Mouse (Mus musculus) urinary bladder, adult 2 months (tissue): Measurements from ENCODE around the gene Fam180a. TPM values are rescaled to one million over a fixed set of nuclear protein-coding genes. Genes with fewer than 3 reads are reported as not detected.

ENCODE experiments used
- DNase-seq: peaks from one replicate; pipeline ENCODE4 v3.0.0; 2022; ENCODE audit warnings: low spot score
- polyA plus RNA-seq: library from polyadenylated mRNA; depleted of rRNA; stranded (reverse); fragments of >200 nt; gene quantifications from 2 replicates; pipeline ENCODE4 v1.2.3, GENCODE M21; 2012

Fam180a gene
- polyA plus RNA-seq, 1 experiment, result 1.4 TPM

DNA sequence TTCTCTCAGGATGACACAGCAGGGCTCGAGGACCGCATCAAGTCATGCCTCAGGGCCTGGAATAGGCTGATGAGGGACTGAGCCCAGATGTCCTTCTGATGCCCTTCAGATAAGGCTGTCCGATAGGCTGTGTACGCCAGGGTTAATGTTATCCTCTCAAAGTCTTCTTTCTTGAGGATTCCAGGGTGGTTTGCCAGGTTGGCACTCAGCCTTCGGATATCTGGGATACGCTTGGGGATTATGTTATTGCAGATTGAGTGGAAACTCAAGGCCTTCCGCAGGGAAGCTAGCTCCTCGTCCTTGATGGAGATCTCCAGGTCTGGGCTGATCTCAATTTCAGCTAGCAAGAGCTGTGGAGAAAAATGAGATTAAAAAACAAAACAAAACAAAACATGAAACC, 12.4 kb downstream of the Fam180a start:
- no peak for DNase-seq

DNA sequence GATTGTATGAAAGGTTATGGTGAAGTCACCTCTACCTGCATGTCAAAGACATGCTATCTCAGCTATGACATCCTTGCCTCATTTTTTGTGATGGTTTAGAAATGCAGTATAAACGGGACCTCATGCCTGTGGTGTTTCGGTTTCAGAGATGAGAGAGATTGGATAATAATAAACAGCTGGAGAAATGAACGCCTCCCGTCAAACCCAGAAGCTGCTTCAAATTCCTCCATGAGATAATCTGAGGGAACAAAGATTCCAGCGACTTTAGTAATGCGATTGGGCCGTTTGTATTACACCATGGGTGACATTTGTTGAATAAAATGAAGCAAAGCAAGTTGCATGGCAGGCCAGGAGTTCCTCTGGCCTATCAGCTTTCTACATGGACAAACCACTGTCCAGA, 16.5 kb downstream of the Fam180a start:
- no peak for DNase-seq

DNA sequence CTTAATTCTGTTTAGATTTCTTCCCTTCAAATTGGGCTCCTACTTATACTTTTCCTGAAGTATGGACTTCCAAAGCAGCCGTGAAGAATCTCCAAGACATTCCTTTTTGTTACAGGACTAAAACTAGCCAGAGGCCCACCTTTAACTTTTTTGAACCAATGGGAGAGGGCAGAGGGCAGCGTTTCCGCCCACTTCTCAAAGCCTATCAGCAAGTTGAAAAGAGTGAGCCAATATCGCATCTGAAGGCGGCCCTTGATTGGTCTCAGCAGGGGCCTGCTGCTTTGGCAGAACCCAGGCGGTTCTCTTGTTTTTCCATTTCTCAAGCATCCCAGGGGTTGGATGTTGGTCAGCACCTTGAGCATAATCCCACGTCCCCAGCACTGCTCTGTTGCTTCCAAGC, 17.9 kb downstream of the Fam180a start, which contains the start of gene Slc13a4:
TSS of gene Slc13a4 (minus strand) at position 95 of the 400 bp plus-strand sequence.
- DNase-seq, result no peak

DNA sequence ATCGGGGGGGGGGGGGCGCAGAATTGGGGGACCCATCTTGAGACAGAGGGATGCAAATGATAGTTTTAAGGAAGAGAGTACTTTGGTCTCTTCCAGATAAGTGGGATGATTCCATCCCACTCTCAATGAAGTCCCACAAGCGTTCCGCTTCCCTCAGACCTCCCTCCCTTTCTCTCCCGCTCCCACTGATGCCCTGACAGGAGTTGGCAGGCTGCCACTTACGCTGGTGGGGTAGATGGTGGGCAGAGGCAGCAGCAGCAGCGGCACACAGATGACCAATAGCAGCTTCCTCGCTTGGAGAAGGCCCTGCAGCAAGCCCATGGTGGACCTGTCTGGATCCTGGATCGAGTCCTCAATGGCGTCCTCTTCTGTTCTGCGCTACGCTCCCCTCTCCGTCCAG, 18.8 kb downstream of the Fam180a start:
- DNase-seq, result no peak

DNA sequence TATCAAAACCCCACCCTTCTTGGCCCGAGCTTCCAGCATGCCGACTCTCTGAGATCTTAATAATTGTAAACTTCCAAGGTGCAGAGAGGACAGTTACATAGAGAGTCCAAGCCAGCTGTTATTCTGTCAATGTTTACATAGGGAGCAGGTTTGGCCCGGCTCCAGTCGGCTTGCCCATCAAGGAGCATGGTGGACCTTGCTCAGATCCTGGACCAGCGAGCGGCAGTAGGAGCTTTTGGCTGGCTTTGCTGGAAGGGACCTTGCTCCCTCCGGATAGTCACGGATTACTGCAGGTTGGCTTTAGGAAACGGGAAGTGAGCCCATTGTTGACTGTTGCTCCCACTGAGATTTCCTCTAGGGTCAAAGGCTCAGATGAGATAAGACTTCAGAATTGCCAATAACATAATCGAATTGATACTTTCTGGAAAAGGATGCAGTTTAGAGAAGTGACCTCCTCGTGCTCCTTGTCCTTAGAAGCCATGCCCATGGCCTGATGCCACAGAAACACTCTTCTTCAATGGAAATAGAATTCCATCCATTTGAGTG, 22.5 kb downstream of the Fam180a start:
- DNase-seq, result no peak

DNA sequence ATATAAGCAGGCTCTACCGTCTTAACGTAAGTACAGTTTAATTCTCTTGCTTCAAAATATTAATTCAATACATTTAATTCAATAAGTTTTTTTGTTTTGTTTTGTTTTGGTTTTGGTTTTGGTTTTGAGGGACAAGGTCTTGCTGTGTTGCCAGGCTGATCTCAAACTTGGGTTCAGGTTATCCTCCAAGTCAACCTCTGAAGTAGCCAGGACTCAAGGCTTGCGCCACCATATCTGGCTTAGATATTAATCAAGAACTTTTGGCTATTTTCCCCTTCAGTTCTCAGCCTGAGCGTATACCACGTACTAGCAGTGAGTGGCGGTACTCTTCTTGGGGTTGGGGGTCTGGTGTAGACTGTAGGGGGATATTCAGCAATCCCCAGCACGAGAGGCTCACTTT, 23.4 kb downstream of the Fam180a start:
- DNase-seq, result no peak

DNA sequence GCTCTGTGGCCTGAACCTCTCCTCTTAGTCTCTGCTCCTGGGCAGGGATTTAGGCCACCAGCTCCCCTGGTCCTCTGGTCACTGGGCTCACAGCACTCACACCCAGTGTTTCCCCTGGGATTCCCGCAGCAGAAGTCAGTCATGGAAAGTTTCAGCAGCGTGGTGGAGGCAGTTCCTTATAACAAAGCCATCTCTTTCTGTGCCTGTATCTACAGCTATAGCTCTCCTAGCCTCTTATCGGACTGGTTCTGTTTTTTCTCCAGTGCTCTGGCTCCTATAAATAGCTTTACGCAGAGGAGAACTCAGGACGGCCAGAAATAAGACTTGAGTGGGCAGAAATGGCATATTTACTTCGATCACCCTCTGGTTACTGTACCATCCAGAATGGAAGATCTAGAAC, 27.6 kb downstream of the Fam180a start:
- no peak for DNase-seq

DNA sequence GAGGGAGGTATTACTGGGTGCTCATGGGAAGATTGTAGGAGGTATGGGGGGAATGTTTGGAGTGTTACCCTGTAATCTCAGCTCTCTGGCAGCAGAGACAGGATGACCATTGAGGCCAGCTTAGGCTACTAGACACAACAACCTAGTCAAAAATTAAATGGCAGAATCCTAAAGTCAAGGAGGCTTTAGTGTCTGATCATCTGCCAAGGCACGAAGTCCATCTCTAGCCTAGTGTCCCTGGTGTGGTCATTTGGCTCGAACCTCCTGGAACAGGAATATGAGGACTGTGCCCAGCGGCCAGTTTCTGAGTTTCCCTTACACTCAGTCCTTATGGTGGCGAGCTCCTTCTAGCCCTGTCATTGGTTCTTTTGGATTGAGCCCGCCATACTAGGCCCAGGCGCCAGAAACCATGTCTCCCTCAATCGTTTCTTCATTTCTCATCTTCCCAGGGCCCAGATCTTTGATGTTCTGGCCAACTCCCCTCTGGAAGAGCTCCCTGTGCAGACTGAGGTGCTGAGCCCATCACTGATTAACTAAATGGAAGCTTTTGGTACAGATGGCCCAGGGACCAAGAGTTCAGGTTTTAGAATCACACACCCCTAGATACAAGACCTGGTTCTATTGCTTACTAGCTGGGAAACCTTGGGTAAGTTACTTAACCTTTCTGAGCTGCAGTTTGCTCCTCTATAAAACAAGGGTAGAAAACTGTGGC, 28.3 kb downstream of the Fam180a start:
- DNase-seq, result no peak

DNA sequence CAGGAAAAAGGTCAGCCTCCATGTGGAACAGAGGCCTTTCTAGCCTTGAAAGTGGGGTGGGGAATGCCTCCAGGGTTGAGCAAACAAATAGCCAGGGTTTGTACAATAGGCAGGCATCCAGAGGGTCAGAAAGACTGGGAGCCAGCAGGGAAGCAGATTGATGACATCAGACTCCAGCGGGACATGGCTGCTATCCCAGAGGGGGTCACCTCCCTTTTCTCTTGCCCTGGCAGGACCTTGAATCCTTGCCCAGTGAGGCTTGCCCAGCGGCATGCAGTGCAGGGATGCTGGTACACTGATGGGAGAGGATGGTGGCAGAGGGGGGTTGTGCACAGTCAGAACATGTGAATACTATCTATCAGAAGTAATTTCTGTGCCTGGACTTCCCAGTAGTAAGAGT, 28.9 kb downstream of the Fam180a start:
- DNase-seq, result no peak

DNA sequence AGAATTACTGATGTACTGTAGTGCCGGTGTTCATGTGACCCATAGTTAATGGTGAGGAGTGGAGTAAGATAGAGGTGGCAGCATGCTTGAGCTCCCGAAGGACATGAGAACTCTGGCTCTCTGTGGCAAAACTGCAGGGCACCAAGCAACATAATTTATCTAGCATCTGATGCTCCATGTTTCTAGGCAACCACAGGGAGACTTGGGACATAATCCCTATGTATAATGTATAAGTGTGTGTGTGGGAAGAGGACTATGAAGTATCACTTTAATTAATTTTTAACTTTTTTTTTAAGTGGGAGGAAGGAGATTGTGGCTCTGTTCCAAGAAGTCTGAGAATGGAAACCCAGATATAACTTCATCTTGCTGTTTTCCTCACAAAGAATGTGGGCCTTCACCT, 31.0 kb downstream of the Fam180a start:
- no peak for DNase-seq

DNA sequence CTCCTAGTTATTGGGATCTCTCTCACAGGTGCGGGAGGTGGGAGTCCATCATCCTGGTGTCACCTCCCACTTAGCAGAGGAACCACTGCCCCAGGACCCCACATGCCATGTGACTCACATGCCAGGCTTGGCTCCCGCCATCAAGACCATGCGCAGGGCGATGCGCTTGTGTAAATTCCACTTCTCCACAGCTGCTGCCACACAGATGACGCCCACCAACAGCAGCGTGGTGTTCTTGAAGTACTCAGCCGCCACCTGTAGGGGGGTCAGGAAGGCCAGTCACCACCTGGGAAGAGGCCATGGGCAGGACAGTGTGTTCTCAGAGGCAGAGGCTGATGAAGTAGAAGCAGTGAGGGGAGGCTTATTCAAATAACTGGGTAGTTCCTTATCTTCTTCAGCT, 36.3 kb downstream of the Fam180a start:
- DNase-seq, result no peak

DNA sequence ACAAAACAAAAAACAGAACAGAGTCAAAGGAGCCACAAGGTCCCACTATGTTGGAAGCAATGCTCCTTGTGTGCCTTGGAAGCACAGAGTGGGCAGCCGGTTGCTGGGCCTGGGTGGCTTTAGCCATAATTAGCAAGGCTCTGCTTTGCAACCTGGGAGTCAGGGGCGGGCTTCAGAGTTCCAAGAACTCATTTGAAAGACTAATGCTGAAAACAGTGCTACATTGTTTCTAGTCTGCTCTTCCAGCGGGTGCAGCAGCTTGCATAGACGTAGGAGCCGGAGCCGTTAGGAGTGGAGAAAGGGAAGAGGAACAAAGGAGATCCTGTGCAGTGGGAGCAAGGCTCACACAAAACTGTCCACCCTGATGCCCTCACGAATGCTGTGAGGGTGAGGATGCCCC, 37.0 kb downstream of the Fam180a start:
- no peak for DNase-seq

DNA sequence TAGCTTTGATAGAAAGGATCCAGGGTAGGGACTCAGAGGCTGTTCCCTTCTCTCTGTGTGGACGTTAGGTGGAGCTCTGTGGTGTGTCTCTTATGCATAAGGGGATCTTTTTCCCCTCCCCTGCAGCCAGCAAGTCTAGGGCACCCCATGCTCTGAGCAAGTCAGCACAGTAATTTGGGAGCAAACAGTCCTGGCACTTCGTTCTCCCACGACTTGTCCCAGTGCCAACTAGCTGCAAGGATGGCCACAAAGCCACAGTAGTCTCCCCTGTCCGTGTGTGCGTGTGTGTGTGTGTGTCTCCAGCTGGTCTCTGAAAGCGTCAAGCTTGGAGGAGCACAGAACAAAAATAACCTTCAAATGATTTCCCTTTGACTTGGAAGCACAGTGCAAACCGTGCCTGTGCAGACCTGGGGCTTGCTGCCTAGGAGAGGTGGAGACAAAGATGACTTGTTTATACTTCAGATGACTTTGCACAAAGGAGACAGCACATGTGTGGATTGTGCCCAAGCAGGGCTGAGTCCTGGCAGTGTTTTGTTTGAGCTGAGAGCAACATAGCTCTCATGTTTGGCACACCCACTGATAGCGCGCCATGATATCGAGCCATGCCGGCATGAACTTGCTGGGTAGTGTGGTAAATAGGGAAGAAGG, 37.7 kb downstream of the Fam180a start:
- peak; percentile 50 for DNase-seq

DNA sequence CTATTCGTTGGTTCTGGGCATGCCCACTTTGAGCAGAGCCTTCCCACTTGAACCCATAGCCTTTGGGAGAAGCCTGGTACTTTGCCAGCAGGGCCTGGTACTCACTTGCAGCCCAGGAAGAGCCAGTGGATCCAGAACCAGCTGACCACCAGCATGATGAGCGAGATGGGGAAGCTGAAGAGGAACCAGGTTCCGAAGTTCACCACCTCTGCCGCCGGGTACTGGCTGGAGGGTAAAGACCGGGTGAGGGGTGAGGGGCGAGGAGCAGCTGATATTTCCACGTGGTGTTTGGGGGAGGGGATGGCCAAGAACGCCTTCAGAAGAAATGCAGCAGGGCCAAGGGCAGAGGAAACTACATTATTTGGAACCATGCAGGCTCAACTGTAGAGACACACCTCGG, 46.6 kb downstream of the Fam180a start:
- no peak for DNase-seq

DNA sequence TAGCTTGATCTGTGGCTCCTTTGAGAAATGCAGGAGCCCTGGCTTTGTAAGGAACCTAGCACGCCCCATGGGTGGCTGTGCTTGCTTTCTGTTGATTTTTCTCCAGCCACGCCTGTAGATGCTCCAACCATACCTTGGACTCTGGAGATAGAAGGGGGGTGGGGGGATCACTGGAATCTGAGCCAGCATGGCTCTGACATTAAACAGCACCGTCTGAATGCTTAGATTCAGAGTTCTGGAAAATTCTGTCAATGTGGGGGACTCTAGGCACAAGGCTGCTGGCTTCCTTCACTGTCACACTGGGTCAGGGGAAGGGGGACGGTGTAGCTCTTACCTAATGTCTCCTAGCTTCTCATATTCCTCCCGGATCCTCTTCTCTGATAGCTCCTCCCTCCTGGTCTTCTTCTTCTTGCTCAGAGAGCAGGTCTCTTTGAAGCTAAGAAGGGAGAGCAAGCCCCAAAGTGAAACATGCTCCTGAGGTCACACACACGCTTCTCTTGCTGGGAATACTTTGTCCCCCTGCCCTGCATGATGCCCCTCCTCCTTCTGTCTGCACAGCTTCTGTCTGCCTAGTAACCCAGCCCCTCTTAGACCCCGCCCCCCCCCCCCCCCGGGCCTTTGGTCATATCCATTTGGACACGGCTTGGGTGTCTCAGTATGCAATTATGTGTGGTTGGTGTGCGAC, 47.9 kb downstream of the Fam180a start:
- DNase-seq, result no peak

DNA sequence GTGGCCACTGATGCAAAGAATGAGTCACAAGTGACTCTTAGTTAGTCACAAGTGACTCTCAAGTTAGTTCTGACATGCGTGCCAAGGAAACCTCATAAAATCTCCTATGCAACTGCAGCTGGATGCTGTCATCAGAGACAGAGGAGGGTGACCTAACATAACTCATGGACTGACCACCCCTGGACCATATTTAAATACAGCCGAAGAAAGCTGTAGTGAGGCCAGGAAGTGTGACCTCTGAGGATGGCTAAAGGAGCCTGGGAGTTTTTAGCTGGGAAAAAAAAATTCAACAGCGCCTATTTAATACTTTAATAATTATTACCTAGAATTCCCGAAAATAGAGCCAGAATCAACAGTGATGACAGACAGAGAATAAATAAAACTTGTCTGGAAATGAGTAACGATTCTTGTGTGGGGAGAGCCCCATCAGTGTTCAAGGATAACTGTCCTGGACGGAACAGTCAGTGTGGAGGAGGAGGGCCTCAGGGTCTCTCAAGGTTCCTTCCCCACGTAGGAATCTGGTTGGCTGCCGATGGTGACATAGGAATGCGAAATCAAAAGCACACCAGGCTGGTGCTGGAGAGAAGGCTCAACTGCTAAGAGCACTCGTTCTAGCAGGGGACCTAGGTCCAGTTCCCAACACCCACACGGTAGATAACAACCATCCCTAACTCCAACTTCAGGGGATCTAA, 52.4 kb downstream of the Fam180a start:
- no peak for DNase-seq

DNA sequence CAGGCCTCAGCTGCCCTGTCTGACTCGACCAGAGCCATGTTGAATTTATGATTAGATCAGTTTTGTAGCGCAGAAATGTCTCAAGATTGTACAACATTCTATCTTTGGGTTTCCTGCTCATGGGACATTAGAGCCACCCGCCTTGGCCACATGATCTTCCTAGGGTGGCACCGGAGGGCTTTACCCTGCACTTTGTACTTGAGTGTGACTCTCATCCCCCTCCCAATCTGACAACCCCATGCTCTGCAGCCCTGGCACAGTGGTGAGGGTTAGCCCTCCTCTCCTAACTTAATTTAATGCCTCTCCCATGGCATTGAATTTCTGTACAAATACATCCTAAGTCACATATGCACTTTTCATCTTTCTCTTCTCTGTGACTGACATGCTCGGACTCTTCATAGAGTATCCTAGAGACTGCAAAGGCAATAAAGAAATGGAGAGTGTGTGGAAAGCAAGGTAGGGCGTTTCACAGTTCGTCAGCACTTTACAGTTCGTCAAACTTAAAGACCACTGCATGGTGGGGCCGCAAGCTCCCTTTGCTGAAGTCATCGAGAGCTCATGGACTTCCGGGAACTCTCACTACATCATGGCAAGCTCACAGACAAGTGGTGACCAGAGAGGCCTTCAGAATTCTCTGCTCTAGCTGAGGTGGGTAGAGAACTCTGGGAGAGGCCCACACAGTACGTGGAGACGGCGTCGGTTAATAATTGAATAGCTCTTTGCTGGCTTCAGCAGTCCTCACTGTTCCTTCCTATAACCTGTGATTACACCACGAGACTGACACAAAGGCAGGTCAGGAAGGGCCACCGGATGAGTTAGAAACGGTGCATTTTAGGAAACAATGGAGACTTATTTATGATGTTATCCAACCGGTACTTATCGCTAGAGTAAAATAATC, 53.8 kb downstream of the Fam180a start:
- no peak for DNase-seq

DNA sequence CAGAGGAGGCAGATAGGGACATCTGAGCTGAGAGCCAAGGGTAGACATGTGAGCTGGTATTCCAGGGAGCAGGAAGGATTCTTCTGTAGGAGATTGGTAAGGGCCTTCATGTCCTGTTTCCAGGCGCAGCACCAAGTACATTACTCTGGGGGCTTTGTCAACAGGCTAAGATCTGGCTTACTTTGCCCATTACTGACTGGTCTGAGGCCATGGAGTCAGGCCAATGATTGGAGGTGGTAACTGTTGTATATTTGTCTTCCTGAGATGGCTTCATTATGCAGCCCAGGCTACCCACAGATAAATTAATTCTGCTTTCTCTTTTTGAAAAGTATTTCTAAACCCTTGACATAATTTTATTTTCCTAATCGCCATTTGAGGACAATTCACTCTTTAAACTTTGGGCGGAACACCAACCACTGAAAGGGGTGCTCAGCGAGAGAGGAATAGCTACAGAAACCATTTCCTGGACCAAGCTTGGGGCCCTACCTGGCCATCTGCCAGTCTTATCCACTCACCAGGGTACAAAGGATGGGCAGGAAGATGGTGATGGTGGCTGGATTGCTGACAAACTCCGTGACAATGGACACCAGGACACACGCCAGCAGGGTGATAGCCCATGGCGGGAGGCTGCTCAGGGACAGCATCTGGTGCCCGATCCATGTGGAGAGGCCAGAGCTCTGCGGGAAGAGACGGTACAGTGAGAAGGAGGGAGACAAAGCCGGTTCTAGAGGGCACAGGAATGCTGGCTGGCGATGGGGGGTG, 54.7 kb downstream of the Fam180a start:
- no peak for DNase-seq

DNA sequence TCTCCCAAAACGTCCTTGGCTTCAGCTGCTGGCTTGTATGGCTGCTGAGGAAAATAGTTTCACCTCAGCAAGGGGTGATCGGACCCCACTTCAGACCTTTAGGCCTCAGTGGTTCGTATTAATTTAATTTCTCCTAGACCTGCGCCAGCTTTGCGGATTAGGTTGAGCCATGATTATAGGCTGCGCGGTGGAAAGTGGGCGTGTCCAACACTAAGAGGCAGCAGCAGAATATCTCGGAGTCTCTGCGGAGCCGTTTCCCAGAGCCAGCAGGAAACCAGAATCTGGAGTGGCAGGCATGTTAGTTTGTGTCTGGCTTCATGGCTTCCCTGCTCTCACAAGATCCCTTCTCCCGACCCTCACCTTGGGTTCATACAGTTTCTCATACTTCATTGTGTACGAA, 56.3 kb downstream of the Fam180a start:
- no peak for DNase-seq

DNA sequence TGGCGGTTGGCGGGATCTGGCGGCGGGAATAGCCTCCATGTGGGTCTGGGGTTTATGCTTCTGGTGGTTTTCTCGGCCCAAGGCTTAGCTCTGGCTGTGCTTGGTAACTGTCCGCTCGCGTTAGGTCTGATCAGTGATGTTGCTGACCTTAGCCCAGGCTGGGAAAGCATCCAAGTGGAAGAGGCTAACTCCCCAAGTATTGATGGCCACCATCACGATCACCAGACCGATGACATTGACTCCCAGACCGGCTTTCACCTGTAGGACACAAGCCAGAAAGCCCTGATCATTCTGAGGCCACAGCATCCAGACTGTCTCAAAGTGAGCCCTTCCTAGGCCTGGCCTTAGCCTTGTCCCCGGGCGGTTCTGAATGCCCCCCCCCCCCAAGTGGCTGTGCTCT, 57.2 kb downstream of the Fam180a start:
- no peak for DNase-seq
